Mouse (Mus musculus): ENCODE data around the gene Tmem167. TPM values are rescaled to one million over a fixed set of nuclear protein-coding genes. Genes with fewer than 3 reads are reported as not detected.

The Tmem167 gene
- polyA plus RNA-seq (2011; ENCODE audit: insufficient read depth, insufficient read length, low read depth, missing spikeins) = 40.0 and 49.0 TPM in 2 replicates

DNA sequence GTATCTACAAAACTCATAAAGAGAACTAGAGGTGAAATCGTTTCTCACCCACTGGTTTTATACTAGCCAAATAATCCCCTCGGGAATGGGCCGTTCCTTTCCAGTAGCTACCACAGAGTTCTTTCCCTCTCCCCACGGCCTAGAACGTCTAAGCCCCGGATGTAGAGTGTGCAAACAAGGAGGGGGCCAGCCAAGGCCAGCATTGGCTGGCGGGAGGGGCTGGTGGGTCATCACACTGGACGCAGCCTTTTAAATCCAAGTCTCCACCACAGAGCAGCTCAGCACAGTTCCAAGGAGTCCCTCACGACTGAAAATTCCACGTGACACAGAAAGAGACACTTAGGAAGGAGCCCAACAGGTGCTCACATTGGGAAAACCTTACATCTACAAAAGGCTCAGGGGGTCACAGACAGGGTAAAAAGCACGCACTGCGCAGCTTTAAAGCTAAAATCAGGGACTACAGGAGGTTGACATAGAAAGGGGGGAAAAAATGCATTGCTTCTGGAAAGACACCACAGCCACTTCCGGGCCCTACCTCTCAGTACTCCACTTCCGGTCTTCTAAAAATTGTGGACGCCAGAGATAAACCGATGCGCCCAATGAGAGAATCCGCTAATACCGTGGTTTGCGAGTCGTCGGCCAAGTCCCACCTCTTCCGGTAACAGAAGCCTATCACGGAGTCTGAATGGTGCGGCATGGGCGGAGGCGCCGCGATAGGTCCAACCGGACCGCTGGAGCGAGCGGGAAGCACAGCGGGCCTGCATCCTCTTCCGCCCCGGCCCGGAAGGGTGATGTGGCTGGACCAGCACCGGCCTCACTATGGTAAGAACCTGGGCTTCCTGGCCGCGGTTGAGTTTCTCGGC lies at the start of gene Tmem167, which contains the start of gene Xrcc4:
Gene Tmem167, plus strand, starts transcription at position 162 of the 863 bp plus-strand sequence.
Gene Xrcc4, minus strand, starts transcription at position 647 of the 863 bp plus-strand sequence.
- H3K4me3 ChIP-seq (ENCODE audit: low read depth, low read length) = peak within 1 kb of the TSS; percentile 100
- H3K4me1 ChIP-seq (ENCODE audit: control insufficient read depth, insufficient read depth, low read length) = no peaks in the 10 kb centered on the region
- peak within 1 kb of the TSS; percentile 81 for H3K27ac ChIP-seq (ENCODE audit: insufficient read depth, low read length)
- no peak for TF ChIP-seq POLR2A (IDR thresholded peaks at IDR 0.05; ENCODE audit: insufficient read depth, low read length)
- TF ChIP-seq CTCF (IDR thresholded peaks at IDR 0.05; ENCODE audit: low read depth, low read length) = no peak
- TF ChIP-seq EP300 (IDR thresholded peaks at IDR 0.05; ENCODE audit: insufficient read depth, low read depth, low read length) = no peak
- peak within 1 kb of the TSS; percentile 91 for H3K9ac ChIP-seq (ENCODE audit: low read depth, poor library complexity, severe bottlenecking)
- H3K27me3 ChIP-seq (ENCODE audit: control insufficient read depth, insufficient read depth, low read length, poor library complexity, severe bottlenecking) = no peaks in the 10 kb centered on the region
- H3K36me3 ChIP-seq (ENCODE audit: control insufficient read depth, insufficient read depth, low read length, poor library complexity, severe bottlenecking) = peaks cover 2% of the 10 kb centered on the region; the same call in 1 of the 2 replicates
- H3K9me3 ChIP-seq (replicated peaks; ENCODE audit: control insufficient read depth, insufficient read depth, low read length, poor library complexity, severe bottlenecking) = peaks cover 3% of the 10 kb centered on the region; the same call in 1 of the 2 replicates

DNA sequence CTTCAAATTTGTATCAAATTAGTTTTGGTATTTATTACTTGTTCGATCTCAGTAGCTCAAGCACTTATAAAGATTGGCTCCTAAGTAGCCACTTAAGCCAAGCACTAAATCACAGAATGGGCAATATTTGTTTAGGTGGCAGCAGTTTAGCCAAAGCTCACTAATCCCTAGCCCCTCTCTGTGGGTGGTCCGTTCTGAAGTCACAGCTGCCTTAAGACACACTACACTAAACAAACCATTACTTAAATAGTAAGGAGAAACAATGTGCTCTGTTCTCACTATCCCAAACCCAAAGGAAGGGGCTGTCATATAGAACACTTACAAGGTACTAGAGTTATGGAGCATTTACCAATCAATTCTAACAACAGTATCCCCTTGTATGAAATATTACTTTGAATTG lies 49.3 kb upstream of the Tmem167 start:
- Histone ChIP-seq H3K4me1 (ENCODE audit: control insufficient read depth, insufficient read depth, low read length) (no peaks in the 10 kb centered on the region), H3K27me3 (ENCODE audit: control insufficient read depth, insufficient read depth, low read length, poor library complexity, severe bottlenecking) (no peaks in the 10 kb centered on the region)
- TF ChIP-seq POLR2A (IDR thresholded peaks at IDR 0.05; ENCODE audit: insufficient read depth, low read length) = no peak
- TF ChIP-seq EP300 (IDR thresholded peaks at IDR 0.05; ENCODE audit: insufficient read depth, low read depth, low read length) = no peak
- no peak for TF ChIP-seq CTCF (IDR thresholded peaks at IDR 0.05; ENCODE audit: low read depth, low read length)

DNA sequence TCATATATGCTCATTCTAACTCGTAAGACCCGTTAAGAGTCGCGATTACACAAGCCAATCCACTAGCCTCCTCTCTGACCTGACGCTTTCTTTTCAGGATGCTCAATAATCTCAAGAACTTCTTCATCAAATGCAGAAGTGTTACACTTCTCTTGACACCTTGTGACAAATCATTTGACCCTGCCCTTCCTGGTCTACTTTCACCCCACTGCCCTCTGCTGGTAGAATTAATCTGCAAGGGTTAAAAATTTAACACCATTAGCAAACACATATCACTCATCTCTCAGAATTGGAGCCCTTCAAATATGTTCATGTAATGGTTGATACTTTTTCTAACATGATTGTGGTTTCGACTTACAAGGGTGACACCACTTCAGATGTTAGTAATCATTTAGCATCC lies 37.2 kb upstream of the Tmem167 start:
- Histone ChIP-seq H3K27ac (ENCODE audit: insufficient read depth, low read length) (no peak overlapping the region), H3K9me3 (replicated peaks; ENCODE audit: control insufficient read depth, insufficient read depth, low read length, poor library complexity, severe bottlenecking) (no peaks in the 10 kb centered on the region), H3K4me3 (ENCODE audit: low read depth, low read length) (no peak overlapping the region), H3K27me3 (ENCODE audit: control insufficient read depth, insufficient read depth, low read length, poor library complexity, severe bottlenecking) (no peaks in the 10 kb centered on the region), H3K9ac (ENCODE audit: low read depth, poor library complexity, severe bottlenecking) (no peak overlapping the region), H3K4me1 (ENCODE audit: control insufficient read depth, insufficient read depth, low read length) (no peaks in the 10 kb centered on the region), H3K36me3 (ENCODE audit: control insufficient read depth, insufficient read depth, low read length, poor library complexity, severe bottlenecking) (no peaks in the 10 kb centered on the region)
- TF ChIP-seq EP300 (IDR thresholded peaks at IDR 0.05; ENCODE audit: insufficient read depth, low read depth, low read length) = no peak
- TF ChIP-seq CTCF (IDR thresholded peaks at IDR 0.05; ENCODE audit: low read depth, low read length) = no peak
- TF ChIP-seq POLR2A (IDR thresholded peaks at IDR 0.05; ENCODE audit: insufficient read depth, low read length) = no peak

More for the DNA sequence above, 49.3 kb upstream of the Tmem167 start:
- no peak overlapping the region for H3K27ac ChIP-seq (ENCODE audit: insufficient read depth, low read length)
- H3K36me3 ChIP-seq (ENCODE audit: control insufficient read depth, insufficient read depth, low read length, poor library complexity, severe bottlenecking) = no peaks in the 10 kb centered on the region
- no peak overlapping the region for H3K9ac ChIP-seq (ENCODE audit: low read depth, poor library complexity, severe bottlenecking)
- no peak overlapping the region for H3K4me3 ChIP-seq (ENCODE audit: low read depth, low read length)
- no peaks in the 10 kb centered on the region for H3K9me3 ChIP-seq (replicated peaks; ENCODE audit: control insufficient read depth, insufficient read depth, low read length, poor library complexity, severe bottlenecking)

DNA sequence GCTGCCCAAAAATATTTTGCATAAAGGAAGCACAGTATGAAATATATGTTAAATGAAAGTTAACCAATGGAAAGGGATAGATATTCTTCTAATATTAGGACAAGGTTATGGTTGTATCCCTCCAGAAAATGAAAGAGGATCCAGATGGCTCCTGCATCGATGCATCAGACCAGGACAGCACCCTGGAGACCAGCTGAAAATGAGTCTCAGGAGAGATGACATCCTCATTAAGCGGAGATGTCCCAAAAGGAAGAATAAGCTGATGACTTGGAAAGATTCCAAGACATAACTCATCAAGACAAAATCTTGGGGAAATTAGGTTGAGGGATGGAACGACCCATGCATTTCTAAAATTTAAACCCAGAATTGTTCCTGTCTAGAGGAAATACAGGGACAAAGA lies 36.5 kb upstream of the Tmem167 start:
- no peak overlapping the region for H3K27ac ChIP-seq (ENCODE audit: insufficient read depth, low read length)
- H3K4me1 ChIP-seq (ENCODE audit: control insufficient read depth, insufficient read depth, low read length) = no peaks in the 10 kb centered on the region
- no peak for TF ChIP-seq POLR2A (IDR thresholded peaks at IDR 0.05; ENCODE audit: insufficient read depth, low read length)
- TF ChIP-seq EP300 (IDR thresholded peaks at IDR 0.05; ENCODE audit: insufficient read depth, low read depth, low read length) = no peak
- TF ChIP-seq CTCF (IDR thresholded peaks at IDR 0.05; ENCODE audit: low read depth, low read length) = no peak
- H3K36me3 ChIP-seq (ENCODE audit: control insufficient read depth, insufficient read depth, low read length, poor library complexity, severe bottlenecking) = no peaks in the 10 kb centered on the region
- H3K9me3 ChIP-seq (replicated peaks; ENCODE audit: control insufficient read depth, insufficient read depth, low read length, poor library complexity, severe bottlenecking) = no peaks in the 10 kb centered on the region
- H3K27me3 ChIP-seq (ENCODE audit: control insufficient read depth, insufficient read depth, low read length, poor library complexity, severe bottlenecking) = no peaks in the 10 kb centered on the region
- no peak overlapping the region for H3K9ac ChIP-seq (ENCODE audit: low read depth, poor library complexity, severe bottlenecking)
- no peak overlapping the region for H3K4me3 ChIP-seq (ENCODE audit: low read depth, low read length)

DNA sequence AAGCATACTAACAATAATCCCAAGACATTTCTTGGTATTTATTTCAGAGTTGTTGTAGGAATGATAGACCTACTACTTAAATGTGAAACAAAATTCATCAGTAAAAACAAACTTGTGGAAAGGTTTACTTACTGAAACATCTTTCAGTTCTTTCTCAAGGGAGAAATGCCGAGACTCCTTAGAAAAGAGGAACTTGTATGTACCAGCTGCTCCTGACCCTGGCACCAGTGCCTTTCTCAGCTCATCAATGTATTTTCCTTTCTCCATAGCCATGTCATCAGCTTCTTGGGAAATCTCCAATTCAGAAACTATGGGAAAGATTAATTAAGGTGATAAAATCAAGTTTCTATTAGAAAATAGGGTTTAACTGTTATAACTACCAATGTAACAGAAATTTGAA lies 27.0 kb upstream of the Tmem167 start:
- no peaks in the 10 kb centered on the region for H3K27me3 ChIP-seq (ENCODE audit: control insufficient read depth, insufficient read depth, low read length, poor library complexity, severe bottlenecking)

DNA sequence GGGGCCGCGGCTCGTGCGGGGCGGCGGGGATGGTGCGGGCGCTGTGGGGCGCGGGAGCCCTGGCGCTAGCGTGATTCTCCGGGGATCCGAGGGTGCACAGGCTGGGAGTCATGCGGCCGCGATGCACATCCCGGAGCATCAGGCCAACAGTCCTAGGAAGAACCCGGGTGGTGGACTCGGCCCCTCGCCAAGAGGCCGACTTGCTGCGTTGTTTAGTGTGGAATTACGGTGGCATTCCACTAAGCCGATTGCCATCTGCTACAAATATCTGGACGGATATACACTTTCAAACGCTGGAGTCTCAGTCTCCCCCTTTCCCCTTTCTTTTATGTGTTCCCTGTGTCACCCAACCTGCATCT lies 881 bp downstream of the Tmem167 start:
- no peak for TF ChIP-seq CTCF (IDR thresholded peaks at IDR 0.05; ENCODE audit: low read depth, low read length)
- no peak for TF ChIP-seq POLR2A (IDR thresholded peaks at IDR 0.05; ENCODE audit: insufficient read depth, low read length)
- TF ChIP-seq EP300 (IDR thresholded peaks at IDR 0.05; ENCODE audit: insufficient read depth, low read depth, low read length) = no peak
- Histone ChIP-seq H3K27me3 (ENCODE audit: control insufficient read depth, insufficient read depth, low read length, poor library complexity, severe bottlenecking) (no peaks in the 10 kb centered on the region), H3K36me3 (ENCODE audit: control insufficient read depth, insufficient read depth, low read length, poor library complexity, severe bottlenecking) (peaks cover 2% of the 10 kb centered on the region; the same call in 1 of the 2 replicates)

More for the DNA sequence above, 27.0 kb upstream of the Tmem167 start:
- H3K9me3 ChIP-seq (replicated peaks; ENCODE audit: control insufficient read depth, insufficient read depth, low read length, poor library complexity, severe bottlenecking) = no peaks in the 10 kb centered on the region
- no peak for TF ChIP-seq POLR2A (IDR thresholded peaks at IDR 0.05; ENCODE audit: insufficient read depth, low read length)
- TF ChIP-seq EP300 (IDR thresholded peaks at IDR 0.05; ENCODE audit: insufficient read depth, low read depth, low read length) = no peak
- TF ChIP-seq CTCF (IDR thresholded peaks at IDR 0.05; ENCODE audit: low read depth, low read length) = no peak
- H3K9ac ChIP-seq (ENCODE audit: low read depth, poor library complexity, severe bottlenecking) = no peak overlapping the region
- no peaks in the 10 kb centered on the region for H3K4me1 ChIP-seq (ENCODE audit: control insufficient read depth, insufficient read depth, low read length)
- no peaks in the 10 kb centered on the region for H3K36me3 ChIP-seq (ENCODE audit: control insufficient read depth, insufficient read depth, low read length, poor library complexity, severe bottlenecking)
- no peak overlapping the region for H3K4me3 ChIP-seq (ENCODE audit: low read depth, low read length)
- H3K27ac ChIP-seq (ENCODE audit: insufficient read depth, low read length) = no peak overlapping the region

More for the DNA sequence above, 881 bp downstream of the Tmem167 start:
- H3K4me3 ChIP-seq (ENCODE audit: low read depth, low read length) = peak overlapping the region; percentile 100
- no peaks in the 10 kb centered on the region for H3K4me1 ChIP-seq (ENCODE audit: control insufficient read depth, insufficient read depth, low read length)
- peak overlapping the region; percentile 91 for H3K9ac ChIP-seq (ENCODE audit: low read depth, poor library complexity, severe bottlenecking)
- H3K9me3 ChIP-seq (replicated peaks; ENCODE audit: control insufficient read depth, insufficient read depth, low read length, poor library complexity, severe bottlenecking) = peaks cover 3% of the 10 kb centered on the region; the same call in 1 of the 2 replicates
- peak overlapping the region; percentile 70 for H3K27ac ChIP-seq (ENCODE audit: insufficient read depth, low read length)
